Mouse (Mus musculus): Measurements from ENCODE around the gene Rasd1. TPM values are rescaled to one million over a fixed set of nuclear protein-coding genes. Genes with fewer than 3 reads are reported as not detected.

Rasd1 gene
- polyA plus RNA-seq, 1 experiment from 2014 or later: 1.3 TPM

- Histone ChIP-seq H3K9ac (replicated peaks) (no peak overlapping the region), H3K9me3 (no peaks in the 10 kb centered on the region), H3K4me1 (replicated peaks) (0 out of 2 replicates have a peak, but pooled peaks cover 4% of the 10 kb centered on the region), H3K36me3 (no peaks in the 10 kb centered on the region), H3K27ac (no peak overlapping the region), H3K4me3 (replicated peaks) (no peak overlapping the region), H3K27me3 (no peaks in the 10 kb centered on the region; the same call in 1 of the 2 replicates), H3K4me2 (replicated peaks) (no peak overlapping the region)
- no peak for ATAC-seq
- WGBS: 50% methylated on average over 2 of the region's 2 CpGs
Observed at GRCm38 (mm10) chr11:59971691-59972090, 6.9 kb upstream of the Rasd1 start.

- no peak for ATAC-seq
- H3K4me2 ChIP-seq (replicated peaks): no peak overlapping the region
- WGBS: 87% methylated on average over 5 of the region's 5 CpGs
- 0 out of 2 replicates have a peak, but pooled peaks cover 4% of the 10 kb centered on the region for H3K4me1 ChIP-seq (replicated peaks)
- H3K27ac ChIP-seq: no peak overlapping the region
- no peaks in the 10 kb centered on the region for H3K9me3 ChIP-seq
- no peaks in the 10 kb centered on the region for H3K36me3 ChIP-seq
- H3K9ac ChIP-seq (replicated peaks): no peak overlapping the region
- no peak overlapping the region for H3K4me3 ChIP-seq (replicated peaks)
- H3K27me3 ChIP-seq: peaks cover 1% of the 10 kb centered on the region; the same call in 1 of the 2 replicates
Observed at GRCm38 (mm10) chr11:59970780-59971179, 6.0 kb upstream of the Rasd1 start.

- Histone ChIP-seq H3K4me3 (replicated peaks) (no peak overlapping the region), H3K9me3 (no peaks in the 10 kb centered on the region), H3K9ac (replicated peaks) (no peak overlapping the region), H3K36me3 (0 out of 2 replicates have a peak, but pooled peaks cover under 1% of the 10 kb centered on the region), H3K27ac (no peak overlapping the region), H3K27me3 (peaks cover 29% of the 10 kb centered on the region), H3K4me2 (replicated peaks) (no peak overlapping the region), H3K4me1 (replicated peaks) (peaks cover 23% of the 10 kb centered on the region)
- 88% methylated on average over 1 of the region's 1 CpGs for WGBS
- no peak for ATAC-seq
Observed at GRCm38 (mm10) chr11:59967765-59968164, 3.0 kb upstream of the Rasd1 start.

- no peaks in the 10 kb centered on the region for H3K9me3 ChIP-seq
- no peak overlapping the region for H3K4me2 ChIP-seq (replicated peaks)
- 75% methylated on average over 4 of the region's 4 CpGs for WGBS
- H3K27me3 ChIP-seq: peaks cover 37% of the 10 kb centered on the region
- no peak overlapping the region for H3K9ac ChIP-seq (replicated peaks)
- no peak for ATAC-seq
- peaks cover 16% of the 10 kb centered on the region for H3K36me3 ChIP-seq
- H3K4me3 ChIP-seq (replicated peaks): no peak overlapping the region
- peaks cover 23% of the 10 kb centered on the region for H3K4me1 ChIP-seq (replicated peaks)
- no peak overlapping the region for H3K27ac ChIP-seq
Observed at GRCm38 (mm10) chr11:59966102-59966483, 1.3 kb upstream of the Rasd1 start.

- peaks cover 23% of the 10 kb centered on the region for H3K4me1 ChIP-seq (replicated peaks)
- ATAC-seq: peak; percentile 75
- peak overlapping the region; percentile 46 for H3K4me3 ChIP-seq (replicated peaks)
- peak overlapping the region; percentile 52 for H3K9ac ChIP-seq (replicated peaks)
- H3K4me2 ChIP-seq (replicated peaks): peak overlapping the region; percentile 87
- H3K9me3 ChIP-seq: no peaks in the 10 kb centered on the region
- peaks cover 22% of the 10 kb centered on the region for H3K36me3 ChIP-seq
- peaks cover 37% of the 10 kb centered on the region for H3K27me3 ChIP-seq
- no peak overlapping the region for H3K27ac ChIP-seq
- WGBS: 35% methylated on average over 25 of the region's 25 CpGs
Observed at GRCm38 (mm10) chr11:59965227-59966101, 720 bp upstream of the Rasd1 start.

GRCm38 (mm10) chr11:59964163-59964758 is 483 bp downstream of the Rasd1 start:
- peak overlapping the region; percentile 87 for H3K4me2 ChIP-seq (replicated peaks)
- H3K27ac ChIP-seq: no peak overlapping the region
- H3K9ac ChIP-seq (replicated peaks): peak overlapping the region; percentile 52
- peak overlapping the region; percentile 46 for H3K4me3 ChIP-seq (replicated peaks)
- WGBS: 2% methylated on average over 33 of the region's 33 CpGs
- H3K9me3 ChIP-seq: no peaks in the 10 kb centered on the region
- ATAC-seq: peak; percentile 32; the same call in 1 of the 2 replicates
- H3K4me1 ChIP-seq (replicated peaks): peaks cover 23% of the 10 kb centered on the region
- H3K36me3 ChIP-seq: peaks cover 24% of the 10 kb centered on the region
- peaks cover 37% of the 10 kb centered on the region for H3K27me3 ChIP-seq

GRCm38 (mm10) chr11:59963364-59964162 is 1.2 kb downstream of the Rasd1 start:
- no peaks in the 10 kb centered on the region for H3K9me3 ChIP-seq
- peak overlapping the region; percentile 46 for H3K4me3 ChIP-seq (replicated peaks)
- peaks cover 23% of the 10 kb centered on the region for H3K4me1 ChIP-seq (replicated peaks)
- no peak overlapping the region for H3K27ac ChIP-seq
- H3K4me2 ChIP-seq (replicated peaks): peak overlapping the region; percentile 87
- peak overlapping the region; percentile 44; the same call in 1 of the 2 replicates for H3K9ac ChIP-seq (replicated peaks)
- 5% methylated on average over 34 of the region's 34 CpGs for WGBS
- no peak for ATAC-seq
- H3K36me3 ChIP-seq: peaks cover 24% of the 10 kb centered on the region
- H3K27me3 ChIP-seq: peaks cover 37% of the 10 kb centered on the region

- Histone ChIP-seq H3K9ac (replicated peaks) (no peak overlapping the region), H3K4me2 (replicated peaks) (no peak overlapping the region), H3K27me3 (peaks cover 37% of the 10 kb centered on the region), H3K27ac (no peak overlapping the region), H3K36me3 (peaks cover 24% of the 10 kb centered on the region), H3K9me3 (no peaks in the 10 kb centered on the region), H3K4me3 (replicated peaks) (no peak overlapping the region), H3K4me1 (replicated peaks) (peaks cover 23% of the 10 kb centered on the region)
- 70% methylated on average over 3 of the region's 3 CpGs for WGBS
- no peak for ATAC-seq
Observed at GRCm38 (mm10) chr11:59962590-59962989, 2.2 kb downstream of the Rasd1 start.

- no peak overlapping the region for H3K4me3 ChIP-seq (replicated peaks)
- 90% methylated on average over 9 of the region's 9 CpGs for WGBS
- H3K4me2 ChIP-seq (replicated peaks): no peak overlapping the region
- H3K9ac ChIP-seq (replicated peaks): no peak overlapping the region
- H3K4me1 ChIP-seq (replicated peaks): peaks cover 23% of the 10 kb centered on the region
- peaks cover 26% of the 10 kb centered on the region for H3K36me3 ChIP-seq
- peaks cover 37% of the 10 kb centered on the region for H3K27me3 ChIP-seq
- no peak for ATAC-seq
- H3K27ac ChIP-seq: no peak overlapping the region
- no peaks in the 10 kb centered on the region for H3K9me3 ChIP-seq
Observed at GRCm38 (mm10) chr11:59961338-59961875, 3.3 kb downstream of the Rasd1 start.

- 91% methylated on average over 20 of the region's 20 CpGs for WGBS
- Histone ChIP-seq H3K4me2 (replicated peaks) (no peak overlapping the region), H3K36me3 (peaks cover 26% of the 10 kb centered on the region), H3K9me3 (no peaks in the 10 kb centered on the region), H3K27me3 (peaks cover 35% of the 10 kb centered on the region), H3K9ac (replicated peaks) (no peak overlapping the region), H3K4me1 (replicated peaks) (peaks cover 23% of the 10 kb centered on the region), H3K27ac (no peak overlapping the region), H3K4me3 (replicated peaks) (no peak overlapping the region)
- no peak for ATAC-seq
Observed at GRCm38 (mm10) chr11:59960476-59961337, 4.0 kb downstream of the Rasd1 start.

GRCm38 (mm10) chr11:59959453-59959852 is 5.3 kb downstream of the Rasd1 start:
- 80% methylated on average over 4 of the region's 4 CpGs for WGBS

More at GRCm38 (mm10) chr11:59959453-59959852, 5.3 kb downstream of the Rasd1 start:
- no peak for ATAC-seq
- Histone ChIP-seq H3K27ac (no peak overlapping the region), H3K9me3 (no peaks in the 10 kb centered on the region), H3K4me1 (replicated peaks) (peaks cover 11% of the 10 kb centered on the region), H3K4me3 (replicated peaks) (no peak overlapping the region), H3K9ac (replicated peaks) (no peak overlapping the region), H3K36me3 (peaks cover 26% of the 10 kb centered on the region), H3K4me2 (replicated peaks) (no peak overlapping the region), H3K27me3 (peaks cover 24% of the 10 kb centered on the region)

Data from midbrain, embryonic 13.5 days (tissue).